Mouse (Mus musculus) lung, postnatal 0 days (tissue): Measurements from ENCODE around the gene Fam149a.

Source experiments
- CTCF ChIP-seq: IDR thresholded peaks from 2 replicates; pipeline ENCODE4 v1.5.1; 2016; ENCODE audit warnings: antibody characterized with exemption, mild to moderate bottlenecking
- EP300 ChIP-seq: IDR thresholded peaks from 2 replicates; pipeline ENCODE4 v1.6.1; 2016; ENCODE audit warnings: antibody characterized with exemption, mild to moderate bottlenecking, control low read depth

DNA sequence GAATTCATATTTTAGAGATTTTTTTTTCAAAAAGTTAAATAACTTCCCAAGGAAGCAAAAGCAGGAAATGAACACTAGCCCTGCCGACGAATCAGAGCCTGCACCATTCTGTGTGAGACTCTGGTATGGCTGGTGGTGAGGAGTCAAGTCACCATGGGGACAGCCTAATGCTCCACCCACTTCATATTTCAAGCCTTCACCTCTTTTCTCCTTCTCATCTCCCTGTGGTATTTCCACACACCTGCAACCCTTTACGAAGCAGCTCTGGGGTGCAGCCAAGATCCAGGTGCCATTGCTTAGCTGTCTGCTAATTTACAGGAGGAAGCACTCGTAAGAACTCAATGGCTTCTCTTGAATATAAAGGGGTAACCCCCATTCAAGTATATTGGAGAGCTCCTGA is 71.1 kb downstream of the Fam149a start:
- TF ChIP-seq CTCF (no peak), EP300 (peak; percentile 20; the same call in 1 of the 2 replicates)
